Mouse (Mus musculus) liver, embryonic 14.5 days (tissue): ENCODE measurements at regions not wholly inside any gene's neighbourhood (a gene's known extent, or its start where the extent isn't known, plus 50 kb on each side); places are given as distances from the start of the nearest gene placed in this dataset.

ENCODE experiments used
- ATAC-seq: fragments of 200-750 bp; cut with Nextera tagmentation; 2 replicates; pipeline ENCODE4 v1.8.0; 2017; ENCODE audit warnings: moderate number of reproducible peaks, mild to moderate bottlenecking, moderate library complexity; ENCODE audit not compliant: insufficient read depth
- DNase-seq, 3 experiments: peaks; one replicate each; pipeline ENCODE4 v3.0.0-alpha.2; 2012 to 2013; ENCODE audit warnings: low read depth in 3 of 3, low spot score in 3 of 3
- H3K27ac ChIP-seq: fragments of 300-500 bp; sonication (generic); 2 replicates; pipeline ENCODE4 v1.5.1; 2014; ENCODE audit warnings: moderate library complexity, mild to moderate bottlenecking, control low read depth, inconsistent platforms
- H3K27me3 ChIP-seq: fragments of 300-500 bp; sonication (generic); 2 replicates; pipeline ENCODE4 v1.6.1; 2014; ENCODE audit warnings: mild to moderate bottlenecking, low read length, moderate library complexity; ENCODE audit not compliant: control insufficient read depth, insufficient read depth
- H3K36me3 ChIP-seq: fragments of 300-500 bp; sonication (generic); replicated peaks from 2 replicates; pipeline ENCODE4 v1.6.1; 2014; ENCODE audit warnings: low read depth; ENCODE audit not compliant: control insufficient read depth, insufficient read depth
- H3K4me1 ChIP-seq, 2 experiments: fragments of 200-500 bp in 1 of 2; fragments of 300-500 bp in 1 of 2; sonication (generic) in 1 of 2; replicated peaks; 2 replicates each; pipeline ENCODE4 v1.6.1; 2012 to 2014; ENCODE audit warnings: antibody characterized with exemption in 1 of 2, inconsistent platforms in 1 of 2, low read length in 1 of 2; ENCODE audit not compliant: control insufficient read depth in 2 of 2, insufficient read depth in 2 of 2
- H3K4me2 ChIP-seq: fragments of 300-500 bp; sonication (generic); 2 replicates; pipeline ENCODE4 v1.6.1; 2014; ENCODE audit warnings: low read depth, mild to moderate bottlenecking, control low read depth, moderate library complexity
- H3K4me3 ChIP-seq, 2 experiments: fragments of 200-500 bp in 1 of 2; fragments of 300-500 bp in 1 of 2; sonication (generic) in 1 of 2; 2 replicates each; pipeline ENCODE4 v1.5.1; 2012 to 2014; ENCODE audit warnings: low read depth in 2 of 2, low read length in 2 of 2, mild to moderate bottlenecking in 2 of 2, control low read depth in 1 of 2, inconsistent platforms in 1 of 2, moderate library complexity in 1 of 2; ENCODE audit not compliant: insufficient read depth in 1 of 2
- H3K9ac ChIP-seq: fragments of 300-500 bp; sonication (generic); replicated peaks from 2 replicates; pipeline ENCODE4 v1.6.1; 2014; ENCODE audit warnings: mild to moderate bottlenecking, control low read depth, moderate library complexity
- H3K9me3 ChIP-seq: fragments of 300-500 bp; sonication (generic); 2 replicates; pipeline ENCODE4 v1.6.1; 2016; ENCODE audit warnings: low read length, mixed read lengths; ENCODE audit not compliant: control insufficient read depth
- CTCF ChIP-seq: IDR thresholded peaks from 2 replicates; pipeline ENCODE4 v1.5.1; 2016; ENCODE audit warnings: antibody characterized with exemption, low read depth, control low read depth
- EP300 ChIP-seq: IDR thresholded peaks from 2 replicates; pipeline ENCODE4 v1.6.1; 2016; ENCODE audit warnings: antibody characterized with exemption, low read depth
- WGBS: fragments of 180-500 bp; shearing (Covaris S2); extraction: QIAGEN DNeasy Blood & Tissue Kit; methylation state at CpG from one replicate; pipeline ENCODE4 v1.1.7; 2014; ENCODE audit not compliant: insufficient replicate concordance; 5-methylcytosine and 5-hydroxymethylcytosine counted together

DNA sequence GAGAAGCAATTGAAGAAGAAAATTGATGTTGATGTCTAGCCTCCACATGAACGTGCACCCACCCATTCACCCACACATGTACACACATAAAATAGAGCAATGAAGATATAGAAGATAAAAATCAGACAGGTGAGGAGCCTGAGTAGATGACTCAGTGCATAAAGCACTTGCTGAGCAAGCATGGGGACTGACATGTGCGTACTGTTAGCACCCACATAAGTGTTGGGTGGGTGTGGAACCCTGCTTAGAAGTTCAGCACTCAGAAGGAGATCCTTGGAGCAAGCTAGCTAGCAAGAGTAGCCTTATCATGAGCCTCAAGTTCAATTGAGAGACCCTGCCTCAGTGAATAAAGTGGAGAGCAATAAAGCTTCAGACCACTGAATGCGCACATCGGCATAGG, 305.7 kb upstream of the Adamts9 start:
- Histone ChIP-seq H3K4me1 (no peaks in the 10 kb centered on the region), H3K4me2 (no peak overlapping the region), H3K27ac (no peak overlapping the region), H3K4me3 (no peak overlapping the region), H3K9ac (no peak overlapping the region), H3K27me3 (no peaks in the 10 kb centered on the region), H3K36me3 (no peaks in the 10 kb centered on the region), H3K9me3 (no peaks in the 10 kb centered on the region)
- WGBS = 67% methylated on average over 4 of the region's 4 CpGs
- no peak for ATAC-seq
- no peak for DNase-seq
- no peak for TF ChIP-seq EP300
- no peak for TF ChIP-seq CTCF

DNA sequence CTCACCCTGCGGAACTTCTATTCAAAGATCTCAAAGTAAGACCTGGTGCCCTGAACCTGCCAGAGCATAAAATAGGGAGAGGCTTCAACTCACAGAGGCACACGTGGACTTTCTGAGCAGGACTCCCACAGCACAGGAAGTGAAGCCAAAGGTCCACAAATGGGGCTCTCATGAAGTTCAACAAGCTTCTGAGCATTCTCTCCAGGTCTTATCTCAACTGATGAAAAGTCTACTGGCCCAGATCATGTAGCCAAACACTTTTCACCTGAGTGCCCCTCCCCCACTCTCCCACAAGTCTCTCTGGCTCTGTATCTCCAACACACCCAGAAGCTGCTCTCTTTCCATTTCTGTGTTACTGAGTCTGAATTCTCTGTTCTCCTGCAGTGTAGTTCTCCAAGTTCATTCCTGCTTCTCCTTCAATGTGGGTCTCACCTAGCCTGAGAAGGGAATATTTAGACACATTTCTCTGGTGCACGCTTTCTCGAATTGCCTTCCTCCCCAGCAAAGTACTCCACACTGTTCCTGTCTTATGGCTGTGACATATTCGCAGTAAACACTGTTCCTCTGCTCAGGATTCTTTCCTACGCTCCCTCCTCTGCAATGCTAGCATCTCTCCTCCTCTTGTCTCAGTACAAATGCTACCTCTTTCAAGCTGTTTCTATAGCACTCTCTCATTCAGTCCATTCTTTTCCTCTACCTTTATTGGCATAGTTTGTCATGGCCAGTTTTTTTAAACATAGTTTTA, 303.4 kb upstream of the Adamts9 start:
- no peak overlapping the region for H3K9ac ChIP-seq

DNA sequence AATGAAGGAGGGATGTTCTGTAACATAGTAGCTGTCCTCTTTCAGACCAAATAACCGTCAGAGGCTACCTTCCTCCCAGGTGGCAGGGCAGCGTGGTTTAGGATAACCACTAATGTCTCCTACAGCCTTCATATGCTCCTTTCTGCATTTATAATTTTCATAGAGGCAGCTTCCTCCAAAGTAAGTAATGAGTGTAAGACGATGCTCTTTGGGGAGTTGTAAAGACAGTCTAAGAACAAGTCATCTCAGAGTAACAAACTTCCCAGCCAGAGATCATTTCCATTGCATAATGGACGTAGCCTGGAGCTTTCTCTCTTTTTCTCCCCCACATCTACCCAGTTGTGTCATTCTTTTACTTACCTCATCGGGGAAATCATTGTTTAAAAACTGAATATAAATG, 292.3 kb upstream of the Adamts9 start:
- WGBS = 50% methylated on average over 5 of the region's 5 CpGs
- Histone ChIP-seq H3K9me3 (no peaks in the 10 kb centered on the region), H3K9ac (no peak overlapping the region), H3K36me3 (no peaks in the 10 kb centered on the region), H3K4me2 (no peak overlapping the region), H3K4me3 (no peak overlapping the region), H3K4me1 (no peaks in the 10 kb centered on the region), H3K27me3 (no peaks in the 10 kb centered on the region), H3K27ac (no peak overlapping the region)
- no peak for ATAC-seq
- no peak for TF ChIP-seq CTCF
- no peak for TF ChIP-seq EP300
- no peak for DNase-seq

More for the DNA sequence above, 303.4 kb upstream of the Adamts9 start:
- H3K4me3 ChIP-seq = no peak overlapping the region
- H3K9me3 ChIP-seq = no peaks in the 10 kb centered on the region
- WGBS = 59% methylated on average over 6 of the region's 6 CpGs
- no peak overlapping the region for H3K27ac ChIP-seq
- no peaks in the 10 kb centered on the region for H3K4me1 ChIP-seq
- H3K27me3 ChIP-seq = no peaks in the 10 kb centered on the region
- no peak overlapping the region for H3K4me2 ChIP-seq
- no peak for TF ChIP-seq EP300
- TF ChIP-seq CTCF = no peak
- no peaks in the 10 kb centered on the region for H3K36me3 ChIP-seq
- DNase-seq = no peak
- ATAC-seq = no peak

DNA sequence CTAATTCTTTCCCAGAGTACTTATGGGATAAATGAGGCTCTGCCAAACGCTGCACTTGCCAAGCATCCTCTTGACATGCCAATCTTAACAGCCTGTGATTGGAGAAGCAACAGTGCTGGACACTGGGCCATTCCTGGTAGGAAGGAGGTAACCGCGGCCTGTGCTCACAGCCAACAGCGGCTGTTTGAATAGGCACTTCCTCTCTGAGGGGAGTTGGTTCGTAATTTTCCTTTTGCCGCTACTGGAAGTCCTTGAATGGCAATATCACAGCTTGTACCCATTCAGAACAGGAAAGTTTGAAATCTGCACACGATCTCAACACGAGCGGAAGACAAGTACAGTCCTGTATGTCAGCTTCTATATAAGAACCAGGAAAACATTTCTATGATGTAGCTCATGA, 289.3 kb upstream of the Adamts9 start:
- WGBS = 46% methylated on average over 9 of the region's 9 CpGs

DNA sequence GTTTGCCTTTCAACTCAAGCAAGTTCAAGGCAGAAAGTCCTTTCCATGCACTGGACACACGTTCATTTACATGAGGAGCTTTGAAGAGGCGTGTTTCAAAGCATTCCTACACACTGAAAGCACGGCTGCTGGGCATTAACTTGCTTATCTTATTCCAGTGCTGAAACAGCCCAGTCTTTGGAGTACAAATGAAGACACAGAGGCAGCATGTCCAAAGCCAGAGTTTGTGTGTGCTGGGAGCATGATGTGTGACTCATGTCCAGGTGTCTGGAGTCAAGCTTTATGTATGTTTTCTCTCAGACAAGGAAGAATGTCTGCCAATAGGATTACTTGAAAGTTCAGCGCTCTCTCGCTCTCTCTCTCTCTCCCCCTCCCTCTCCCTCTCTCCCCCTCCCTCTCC, 287.2 kb upstream of the Adamts9 start:
- ATAC-seq (no peak), DNase-seq (no peak)
- Histone ChIP-seq H3K36me3 (no peaks in the 10 kb centered on the region), H3K9ac (no peak overlapping the region), H3K27me3 (no peaks in the 10 kb centered on the region), H3K27ac (no peak overlapping the region), H3K9me3 (no peaks in the 10 kb centered on the region), H3K4me1 (no peaks in the 10 kb centered on the region), H3K4me3 (no peak overlapping the region), H3K4me2 (no peak overlapping the region)
- TF ChIP-seq EP300 (no peak), CTCF (no peak)
- WGBS = 50% methylated on average over 5 of the region's 5 CpGs

More for the DNA sequence above, 289.3 kb upstream of the Adamts9 start:
- ATAC-seq (no peak), DNase-seq (no peak)
- Histone ChIP-seq H3K27ac (no peak overlapping the region), H3K36me3 (no peaks in the 10 kb centered on the region), H3K27me3 (no peaks in the 10 kb centered on the region), H3K9ac (no peak overlapping the region), H3K9me3 (no peaks in the 10 kb centered on the region), H3K4me1 (no peaks in the 10 kb centered on the region), H3K4me2 (no peak overlapping the region), H3K4me3 (no peak overlapping the region)
- no peak for TF ChIP-seq CTCF
